8 mouse cellular contexts compared by ENCODE assay signal in genomic region chr2:158734500-158735152, GRCm38 (mm10). TPM values are rescaled to one million over a fixed set of nuclear protein-coding genes. Genes with fewer than 3 reads are reported as not detected.
DNase-seq lines count a peak whose midpoint lies in the region; ATAC-seq and TF ChIP-seq lines count a peak whose summit lies in the region.

No protein-coding gene starts in this region.

- H3K36me3 ChIP-seq in stomach, embryonic 15.5 days: no peaks in the 10 kb centered on the region

- H3K4me3 ChIP-seq in lung, adult 2 months (replicated peaks; ENCODE audit: extremely low read depth, low read depth, low read length): no peak overlapping the region
- no peak overlapping the region for H3K4me3 ChIP-seq in stomach, embryonic 15.5 days (replicated peaks)

- no peak for TF ChIP-seq POLR2A in lung, adult 2 months (IDR thresholded peaks at IDR 0.05; ENCODE audit: borderline replicate concordance, extremely low read depth, low read depth, low read length)

- H3K9me3 ChIP-seq in stomach, embryonic 15.5 days: no peaks in the 10 kb centered on the region

- H3K4me2 ChIP-seq in stomach, embryonic 15.5 days: no peak overlapping the region

- ATAC-seq in stomach, embryonic 15.5 days (ENCODE audit: insufficient read depth, low FRiP score, low read depth): no peak

- no peak overlapping the region for H3K9ac ChIP-seq in stomach, embryonic 15.5 days

- WGBS in lung, adult 2 months: 35% methylated on average over 7 of the region's 7 CpGs
- 67% methylated on average over 7 of the region's 7 CpGs for WGBS in stomach, embryonic 15.5 days

- H3K27me3 ChIP-seq in stomach, embryonic 15.5 days (replicated peaks): no peaks in the 10 kb centered on the region

- DNase-seq in adrenal gland, postnatal 10 days: peak; percentile 63
- DNase-seq in adrenal gland, adult 8-10 months: no peak
- DNase-seq in lung, adult 18-20 months: peak; percentile 38 to 47
- no peak for DNase-seq in lung, adult 2 months
- peak; percentile 53 for DNase-seq in heart, adult 8-10 months (ENCODE audit: low spot score)
- DNase-seq in layer of hippocampus, postnatal 14 days (ENCODE audit: low spot score in 2 of 2): peak; percentile 42 to 63
- DNase-seq in cerebellum, adult 9-11 months: no peak

- peaks cover 27% of the 10 kb centered on the region for H3K4me1 ChIP-seq in lung, adult 2 months (ENCODE audit: control insufficient read depth, insufficient read depth, low read length)
- 0 out of 2 replicates have a peak, but pooled peaks cover 3% of the 10 kb centered on the region for H3K4me1 ChIP-seq in stomach, embryonic 15.5 days

- peak overlapping the region; percentile 26; the same call in 1 of the 2 replicates for H3K27ac ChIP-seq in stomach, embryonic 15.5 days

- no peak for TF ChIP-seq CTCF in lung, adult 2 months (IDR thresholded peaks at IDR 0.05; ENCODE audit: insufficient read depth, low read length)

RNA-seq across cellular contexts. Expression of gene Fam83d, which starts 33.3 kb away (rescaled TPM):
- total RNA-seq in adrenal gland, postnatal 10 days (2021): 1 to 10 TPM; 7.1 to 7.6 TPM
- total RNA-seq in adrenal gland, adult 8-10 months (2022): under 1 TPM; 0.49 to 0.80 (median 0.65) TPM
- 1.9 and 6.7 TPM in 2 replicates for polyA plus RNA-seq in lung, adult 2 months (2012; rRNA removed)
- total RNA-seq in heart, adult 8-10 months (2022): 1 to 10 TPM in 1 of 4 experiments, under 1 TPM in 3; 0.22 to 1.6 (median 0.54) TPM
- 1 to 10 TPM; 2.7 to 3.5 TPM for total RNA-seq in layer of hippocampus, postnatal 14 days (2021)
- polyA plus RNA-seq in stomach, embryonic 15.5 days (2015; fragmentation: Nextera tagmentation; extraction: Ambion mirVana): 45.2 and 47.0 TPM in 2 replicates

RNA-seq across cellular contexts. Expression of gene Dhx35, which starts 60.0 kb away (rescaled TPM):
- total RNA-seq in adrenal gland, postnatal 10 days (2021): 10 to 100 TPM; 11.5 to 16.7 TPM
- 10 to 100 TPM; 12.7 to 24.7 (median 17.1) TPM for total RNA-seq in adrenal gland, adult 8-10 months (2022)
- 11.9 and 16.8 TPM in 2 replicates for polyA plus RNA-seq in lung, adult 2 months (2012; rRNA removed)
- total RNA-seq in heart, adult 8-10 months (2022): 10 to 100 TPM; 12.3 to 17.6 (median 15.8) TPM
- 10 to 100 TPM; 16.7 to 17.6 TPM for total RNA-seq in layer of hippocampus, postnatal 14 days (2021)
- 11.7 and 12.0 TPM in 2 replicates for polyA plus RNA-seq in stomach, embryonic 15.5 days (2015; fragmentation: Nextera tagmentation; extraction: Ambion mirVana)

Comparison
In these comparisons a context has a peak if more than half of its experiments do, and no peak if none do; other contexts are left out.
1. DNase-seq: peak in adrenal gland, postnatal 10 days (single experiment), lung, adult 18-20 months (2 of 2), heart, adult 8-10 months (single experiment) and layer of hippocampus, postnatal 14 days (2 of 2); none in adrenal gland, adult 8-10 months (single experiment), lung, adult 2 months (single experiment) and cerebellum, adult 9-11 months (single experiment).